Mouse (Mus musculus): ENCODE measurements around the gene Smg6. TPM values are rescaled to one million over a fixed set of nuclear protein-coding genes. Genes with fewer than 3 reads are reported as not detected.

Gene Smg6
- total RNA-seq, 1 experiment: 19.9 TPM

- no peak overlapping the region for H3K4me3 ChIP-seq (ENCODE audit: insufficient read depth in 1 of 2, low read depth in 1 of 2, low read length in 2 of 2, poor library complexity in 1 of 2, severe bottlenecking in 1 of 2)
- in situ Hi-C loops (cut with MboI; ENCODE audit: low sequenced_read_pairs in 2 of 2, unreplicated experiment in 2 of 2): no loop called here
- H3K36me3 ChIP-seq (ENCODE audit: control insufficient read depth, insufficient read depth, low read length, poor library complexity, severe bottlenecking): no peaks in the 10 kb centered on the region
- TF ChIP-seq ZC3H11A (IDR thresholded peaks at IDR 0.05; ENCODE audit: borderline replicate concordance, low read depth, low read length) (no peak), ZNF384 (IDR thresholded peaks at IDR 0.05; ENCODE audit: low read depth, low read length) (no peak), CHD2 (IDR thresholded peaks at IDR 0.05; ENCODE audit: low read depth, low read length) (no peak), HCFC1 (IDR thresholded peaks at IDR 0.05; ENCODE audit: borderline replicate concordance, insufficient read depth, low read length) (no peak), MAFK (IDR thresholded peaks at IDR 0.05; ENCODE audit: insufficient read depth, low read depth, low read length) (no peak)
- H3K4me1 ChIP-seq (ENCODE audit: control insufficient read depth in 2 of 2, insufficient read depth in 2 of 2, low read length in 2 of 2, poor library complexity in 1 of 2): peaks cover 0 to 5% of the 10 kb centered on the region in 2 experiments; a peak in 2 of 4 replicates
- H3K9ac ChIP-seq (ENCODE audit: insufficient read depth, low read depth, low read length, poor library complexity, severe bottlenecking): no peak overlapping the region
- H3K9me3 ChIP-seq (ENCODE audit: control insufficient read depth, insufficient read depth, low read depth, low read length): no peaks in the 10 kb centered on the region
- DNase-seq (ENCODE audit: low read depth, low spot score): no peak
- no peak overlapping the region for H3K27ac ChIP-seq (ENCODE audit: insufficient read depth, low read depth, low read length, poor library complexity, severe bottlenecking)
Measured at GRCm38 (mm10) chr11:75106614-75107013, 181.0 kb downstream of the Smg6 start.

- no peak overlapping the region for H3K27ac ChIP-seq (ENCODE audit: insufficient read depth, low read depth, low read length, poor library complexity, severe bottlenecking)
- no peak for TF ChIP-seq CHD2 (IDR thresholded peaks at IDR 0.05; ENCODE audit: low read depth, low read length)
- no peak for TF ChIP-seq HCFC1 (IDR thresholded peaks at IDR 0.05; ENCODE audit: borderline replicate concordance, insufficient read depth, low read length)
- TF ChIP-seq ZNF384 (IDR thresholded peaks at IDR 0.05; ENCODE audit: low read depth, low read length): no peak
- no peak for TF ChIP-seq ZC3H11A (IDR thresholded peaks at IDR 0.05; ENCODE audit: borderline replicate concordance, low read depth, low read length)
- TF ChIP-seq MAFK (IDR thresholded peaks at IDR 0.05; ENCODE audit: insufficient read depth, low read depth, low read length): no peak
Measured at GRCm38 (mm10) chr11:75108909-75109308, 183.3 kb downstream of the Smg6 start.

GRCm38 (mm10) chr11:75116379-75116778 lies 190.8 kb downstream of the Smg6 start:
- Histone ChIP-seq H3K27ac (ENCODE audit: insufficient read depth, low read depth, low read length, poor library complexity, severe bottlenecking) (no peak overlapping the region), H3K4me1 (ENCODE audit: control insufficient read depth in 2 of 2, insufficient read depth in 2 of 2, low read length in 2 of 2, poor library complexity in 1 of 2) (no peaks in the 10 kb centered on the region), H3K36me3 (ENCODE audit: control insufficient read depth, insufficient read depth, low read length, poor library complexity, severe bottlenecking) (no peaks in the 10 kb centered on the region; the same call in 1 of the 2 replicates), H3K9me3 (ENCODE audit: control insufficient read depth, insufficient read depth, low read depth, low read length) (no peaks in the 10 kb centered on the region), H3K4me3 (ENCODE audit: insufficient read depth in 1 of 2, low read depth in 1 of 2, low read length in 2 of 2, poor library complexity in 1 of 2, severe bottlenecking in 1 of 2) (no peak overlapping the region), H3K9ac (ENCODE audit: insufficient read depth, low read depth, low read length, poor library complexity, severe bottlenecking) (no peak overlapping the region)
- in situ Hi-C loops (cut with MboI; ENCODE audit: low sequenced_read_pairs in 2 of 2, unreplicated experiment in 2 of 2): no loop called here
- no peak for TF ChIP-seq MAFK (IDR thresholded peaks at IDR 0.05; ENCODE audit: insufficient read depth, low read depth, low read length)
- TF ChIP-seq CHD2 (IDR thresholded peaks at IDR 0.05; ENCODE audit: low read depth, low read length): no peak
- no peak for TF ChIP-seq ZNF384 (IDR thresholded peaks at IDR 0.05; ENCODE audit: low read depth, low read length)
- no peak for TF ChIP-seq ZC3H11A (IDR thresholded peaks at IDR 0.05; ENCODE audit: borderline replicate concordance, low read depth, low read length)
- TF ChIP-seq HCFC1 (IDR thresholded peaks at IDR 0.05; ENCODE audit: borderline replicate concordance, insufficient read depth, low read length): no peak
- no peak for DNase-seq (ENCODE audit: low read depth, low spot score)

More at GRCm38 (mm10) chr11:75108909-75109308, 183.3 kb downstream of the Smg6 start:
- Histone ChIP-seq H3K36me3 (ENCODE audit: control insufficient read depth, insufficient read depth, low read length, poor library complexity, severe bottlenecking) (no peaks in the 10 kb centered on the region), H3K9ac (ENCODE audit: insufficient read depth, low read depth, low read length, poor library complexity, severe bottlenecking) (no peak overlapping the region), H3K4me1 (ENCODE audit: control insufficient read depth in 2 of 2, insufficient read depth in 2 of 2, low read length in 2 of 2, poor library complexity in 1 of 2) (no peaks in the 10 kb centered on the region), H3K9me3 (ENCODE audit: control insufficient read depth, insufficient read depth, low read depth, low read length) (no peaks in the 10 kb centered on the region), H3K4me3 (ENCODE audit: insufficient read depth in 1 of 2, low read depth in 1 of 2, low read length in 2 of 2, poor library complexity in 1 of 2, severe bottlenecking in 1 of 2) (no peak overlapping the region)
- no peak for DNase-seq (ENCODE audit: low read depth, low spot score)
- in situ Hi-C loops (cut with MboI; ENCODE audit: low sequenced_read_pairs in 2 of 2, unreplicated experiment in 2 of 2): no loop called here

GRCm38 (mm10) chr11:75118141-75118540 lies 192.5 kb downstream of the Smg6 start:
- TF ChIP-seq MAFK (IDR thresholded peaks at IDR 0.05; ENCODE audit: insufficient read depth, low read depth, low read length): no peak
- DNase-seq (ENCODE audit: low read depth, low spot score): no peak
- H3K9me3 ChIP-seq (ENCODE audit: control insufficient read depth, insufficient read depth, low read depth, low read length): no peaks in the 10 kb centered on the region
- no peak overlapping the region for H3K4me3 ChIP-seq (ENCODE audit: insufficient read depth in 1 of 2, low read depth in 1 of 2, low read length in 2 of 2, poor library complexity in 1 of 2, severe bottlenecking in 1 of 2)
- H3K4me1 ChIP-seq (ENCODE audit: control insufficient read depth in 2 of 2, insufficient read depth in 2 of 2, low read length in 2 of 2, poor library complexity in 1 of 2): no peaks in the 10 kb centered on the region
- no peak overlapping the region for H3K9ac ChIP-seq (ENCODE audit: insufficient read depth, low read depth, low read length, poor library complexity, severe bottlenecking)
- H3K36me3 ChIP-seq (ENCODE audit: control insufficient read depth, insufficient read depth, low read length, poor library complexity, severe bottlenecking): no peaks in the 10 kb centered on the region; the same call in 1 of the 2 replicates
- no peak overlapping the region for H3K27ac ChIP-seq (ENCODE audit: insufficient read depth, low read depth, low read length, poor library complexity, severe bottlenecking)
- in situ Hi-C loops (cut with MboI; ENCODE audit: low sequenced_read_pairs in 2 of 2, unreplicated experiment in 2 of 2): no loop called here

GRCm38 (mm10) chr11:75119298-75119697 lies 193.7 kb downstream of the Smg6 start:
- Histone ChIP-seq H3K9ac (ENCODE audit: insufficient read depth, low read depth, low read length, poor library complexity, severe bottlenecking) (no peak overlapping the region), H3K4me1 (ENCODE audit: control insufficient read depth in 2 of 2, insufficient read depth in 2 of 2, low read length in 2 of 2, poor library complexity in 1 of 2) (no peaks in the 10 kb centered on the region), H3K9me3 (ENCODE audit: control insufficient read depth, insufficient read depth, low read depth, low read length) (no peaks in the 10 kb centered on the region), H3K36me3 (ENCODE audit: control insufficient read depth, insufficient read depth, low read length, poor library complexity, severe bottlenecking) (no peaks in the 10 kb centered on the region; the same call in 1 of the 2 replicates), H3K27ac (ENCODE audit: insufficient read depth, low read depth, low read length, poor library complexity, severe bottlenecking) (no peak overlapping the region), H3K4me3 (ENCODE audit: insufficient read depth in 1 of 2, low read depth in 1 of 2, low read length in 2 of 2, poor library complexity in 1 of 2, severe bottlenecking in 1 of 2) (no peak overlapping the region)
- no peak for TF ChIP-seq ZC3H11A (IDR thresholded peaks at IDR 0.05; ENCODE audit: borderline replicate concordance, low read depth, low read length)
- TF ChIP-seq HCFC1 (IDR thresholded peaks at IDR 0.05; ENCODE audit: borderline replicate concordance, insufficient read depth, low read length): no peak
- no peak for TF ChIP-seq CHD2 (IDR thresholded peaks at IDR 0.05; ENCODE audit: low read depth, low read length)
- no peak for TF ChIP-seq MAFK (IDR thresholded peaks at IDR 0.05; ENCODE audit: insufficient read depth, low read depth, low read length)
- no peak for TF ChIP-seq ZNF384 (IDR thresholded peaks at IDR 0.05; ENCODE audit: low read depth, low read length)
- DNase-seq (ENCODE audit: low read depth, low spot score): no peak
- in situ Hi-C loops (cut with MboI; ENCODE audit: low sequenced_read_pairs in 2 of 2, unreplicated experiment in 2 of 2): no loop called here
